Mouse (Mus musculus): ENCODE measurements at regions not wholly inside any gene's neighbourhood (a gene's known extent, or its start where the extent isn't known, plus 50 kb on each side); places are given as distances from the start of the nearest gene placed in this dataset.

DNA sequence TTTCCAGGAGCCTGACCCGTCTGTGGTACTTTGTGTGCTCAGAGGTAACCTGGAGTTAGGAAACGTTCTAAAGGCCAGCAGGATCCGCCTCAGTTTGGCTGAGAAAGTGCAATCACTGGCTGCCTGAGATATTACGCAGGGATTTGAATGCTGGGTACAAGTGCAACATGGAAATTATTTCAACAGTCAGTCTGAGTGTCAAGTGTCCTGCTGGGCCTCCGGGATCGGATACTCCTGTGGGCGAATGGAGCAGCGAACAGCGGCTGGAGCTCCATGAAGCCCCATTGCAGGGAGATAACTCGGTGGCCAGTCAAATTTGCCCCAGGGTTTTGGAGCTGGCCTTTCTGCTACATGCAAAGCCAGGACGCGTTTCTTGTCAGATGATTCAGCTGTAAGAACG is 332.4 kb downstream of the Foxo1 start:
- TF ChIP-seq CTCF (IDR thresholded peaks at IDR 0.05; ENCODE audit: low read depth) = no peak
- no peak; the same call in 1 of the 2 replicates for TF ChIP-seq EP300 (IDR thresholded peaks at IDR 0.05; ENCODE audit: low read depth)

Data from liver, postnatal 0 days (tissue).